Mouse (Mus musculus) liver, embryonic 14.5 days (tissue): Measurements from ENCODE around the gene Heatr5a.

Experiments used
- CTCF ChIP-seq: IDR thresholded peaks from 2 replicates; pipeline ENCODE4 v1.5.1; 2016; ENCODE audit warnings: antibody characterized with exemption, low read depth, control low read depth
- EP300 ChIP-seq: IDR thresholded peaks from 2 replicates; pipeline ENCODE4 v1.6.1; 2016; ENCODE audit warnings: antibody characterized with exemption, low read depth

GRCm38 (mm10) chr12:51856768-51857295 lies 114.3 kb downstream of the Heatr5a start:
- no peak for TF ChIP-seq CTCF
- peak; percentile 58; the same call in 1 of the 2 replicates for TF ChIP-seq EP300
